Mouse (Mus musculus) embryonic facial prominence, embryonic 14.5 days (tissue): Measurements from ENCODE around the gene Trmt13. TPM values are rescaled to one million over a fixed set of nuclear protein-coding genes. Genes with fewer than 3 reads are reported as not detected.

ENCODE experiments used
- ATAC-seq: fragments of 200-750 bp; cut with Nextera tagmentation; 2 replicates; pipeline ENCODE4 v1.8.0; 2017; ENCODE audit warnings: low read depth, moderate number of reproducible peaks, moderate TSS enrichment
- DNase-seq: peaks from one replicate; pipeline ENCODE4 v3.0.0-alpha.2; 2015; ENCODE audit warnings: low spot score
- H3K27ac ChIP-seq: fragments of 300-500 bp; sonication (generic); replicated peaks from 2 replicates; pipeline ENCODE4 v1.5.1; 2014; ENCODE audit warnings: low read depth, mild to moderate bottlenecking, low read length, moderate library complexity
- H3K27me3 ChIP-seq: fragments of 300-500 bp; sonication (generic); replicated peaks from 2 replicates; pipeline ENCODE4 v1.6.1; 2014; ENCODE audit warnings: low read length; ENCODE audit not compliant: control insufficient read depth, insufficient read depth
- H3K36me3 ChIP-seq: fragments of 300-500 bp; sonication (generic); 2 replicates; pipeline ENCODE4 v1.6.1; 2014; ENCODE audit warnings: low read length, mixed read lengths; ENCODE audit not compliant: control insufficient read depth, insufficient read depth
- H3K4me1 ChIP-seq: fragments of 300-500 bp; sonication (generic); 2 replicates; pipeline ENCODE4 v1.6.1; 2014; ENCODE audit warnings: antibody characterized with exemption, low read length; ENCODE audit not compliant: control insufficient read depth, insufficient read depth
- H3K4me2 ChIP-seq: fragments of 300-500 bp; sonication (generic); 2 replicates; pipeline ENCODE4 v1.6.1; 2014; ENCODE audit warnings: low read depth, mild to moderate bottlenecking, low read length, moderate library complexity, mixed read lengths
- H3K4me3 ChIP-seq: fragments of 300-500 bp; sonication (generic); 2 replicates; pipeline ENCODE4 v1.5.1; 2014; ENCODE audit warnings: low read depth, mild to moderate bottlenecking, low read length
- H3K9ac ChIP-seq: fragments of 300-500 bp; sonication (generic); 2 replicates; pipeline ENCODE4 v1.6.1; 2014; ENCODE audit warnings: low read depth, mild to moderate bottlenecking, low read length, moderate library complexity, mixed read lengths
- H3K9me3 ChIP-seq: fragments of 300-500 bp; sonication (generic); 2 replicates; pipeline ENCODE4 v1.6.1; 2016; ENCODE audit warnings: low read length; ENCODE audit not compliant: control insufficient read depth
- WGBS: fragments of 180-500 bp; shearing (Covaris S2); extraction: QIAGEN DNeasy Blood & Tissue Kit; methylation state at CpG from one replicate; pipeline ENCODE4 v1.1.7; 2014; 5-methylcytosine and 5-hydroxymethylcytosine counted together
- polyA plus RNA-seq: library from polyadenylated mRNA; unstranded; fragments of >200 nt; fragmentation: Nextera tagmentation; extraction: Ambion mirVana; gene quantifications from 2 replicates; pipeline ENCODE4 v1.2.1, GENCODE M21; 2014

Trmt13 gene
- polyA plus RNA-seq, 1 experiment from 2014 or later: 17.5 TPM

GRCm38 (mm10) chr3:116542532-116542931 lies 71.9 kb downstream of the Trmt13 start:
- H3K36me3 ChIP-seq: peaks cover 59% of the 10 kb centered on the region
- no peak overlapping the region for H3K4me3 ChIP-seq
- no peak overlapping the region for H3K27ac ChIP-seq
- H3K4me2 ChIP-seq: no peak overlapping the region
- H3K27me3 ChIP-seq: no peaks in the 10 kb centered on the region
- no peaks in the 10 kb centered on the region for H3K9me3 ChIP-seq
- no peak for ATAC-seq
- no peak for DNase-seq
- WGBS: 80% methylated on average over 3 of the region's 3 CpGs
- H3K9ac ChIP-seq: no peak overlapping the region
- no peaks in the 10 kb centered on the region for H3K4me1 ChIP-seq

- Histone ChIP-seq H3K4me1 (no peaks in the 10 kb centered on the region), H3K27ac (no peak overlapping the region), H3K9me3 (no peaks in the 10 kb centered on the region), H3K4me3 (no peak overlapping the region), H3K9ac (no peak overlapping the region), H3K36me3 (peaks cover 58% of the 10 kb centered on the region), H3K27me3 (no peaks in the 10 kb centered on the region), H3K4me2 (no peak overlapping the region)
- WGBS: 90% methylated on average over 2 of the region's 2 CpGs
- no peak for ATAC-seq
- DNase-seq: no peak
Observed at GRCm38 (mm10) chr3:116542070-116542469, 72.3 kb downstream of the Trmt13 start.

- H3K27ac ChIP-seq: no peak overlapping the region
- no peak overlapping the region for H3K9ac ChIP-seq
- DNase-seq (no peak), ATAC-seq (no peak)
- no peak overlapping the region for H3K4me3 ChIP-seq
- no peaks in the 10 kb centered on the region for H3K4me1 ChIP-seq
- no peak overlapping the region for H3K4me2 ChIP-seq
- H3K9me3 ChIP-seq: no peaks in the 10 kb centered on the region
- 51% methylated on average over 6 of the region's 6 CpGs for WGBS
- H3K27me3 ChIP-seq: no peaks in the 10 kb centered on the region
- H3K36me3 ChIP-seq: peaks cover 52% of the 10 kb centered on the region
Observed at GRCm38 (mm10) chr3:116537200-116537573, 77.2 kb downstream of the Trmt13 start.

- ATAC-seq (no peak), DNase-seq (no peak)
- no peaks in the 10 kb centered on the region for H3K27me3 ChIP-seq
- 71% methylated on average over 16 of the region's 16 CpGs for WGBS
- H3K9me3 ChIP-seq: no peaks in the 10 kb centered on the region
- no peak overlapping the region for H3K4me3 ChIP-seq
- no peaks in the 10 kb centered on the region for H3K4me1 ChIP-seq
- H3K4me2 ChIP-seq: no peak overlapping the region
- H3K9ac ChIP-seq: no peak overlapping the region
- peaks cover 50% of the 10 kb centered on the region for H3K36me3 ChIP-seq
- no peak overlapping the region for H3K27ac ChIP-seq
Observed at GRCm38 (mm10) chr3:116536428-116537199, 77.8 kb downstream of the Trmt13 start.

Other genes starting within 250 kb of the Trmt13 start
- gene Cdc14a, start 190.6 kb downstream of the Trmt13 start, polyA plus RNA-seq: 7.7 and 7.8 TPM in 2 replicates
- 67.0 and 76.9 TPM in 2 replicates for gene Rtca, start 106.4 kb downstream of the Trmt13 start, polyA plus RNA-seq
- 9.5 and 11.3 TPM in 2 replicates for gene Dbt, start 101.5 kb downstream of the Trmt13 start, polyA plus RNA-seq
- 3.3 and 4.3 TPM in 2 replicates for gene Lrrc39, start 51.6 kb downstream of the Trmt13 start, polyA plus RNA-seq
- 15.0 and 15.5 TPM in 2 replicates for gene Sass6, start 19.6 kb downstream of the Trmt13 start, polyA plus RNA-seq
- gene Mfsd14a, start 48.1 kb upstream of the Trmt13 start, polyA plus RNA-seq: 77.5 and 86.2 TPM in 2 replicates
- gene Gm43191, start 66.7 kb upstream of the Trmt13 start, polyA plus RNA-seq: not detected in 2 replicates
- gene Slc35a3, start 98.2 kb upstream of the Trmt13 start, polyA plus RNA-seq: 9.4 and 9.8 TPM in 2 replicates
- 35.5 and 48.7 TPM in 2 replicates for gene Agl, start 193.6 kb upstream of the Trmt13 start, polyA plus RNA-seq
- gene Frrs1, start 244.9 kb upstream of the Trmt13 start, polyA plus RNA-seq: 10.0 and 13.0 TPM in 2 replicates